ENCODE assay signal across 9 mouse cellular contexts in genomic region chr6:29024000-29024417, GRCm38 (mm10). TPM values are rescaled to one million over a fixed set of nuclear protein-coding genes. Genes with fewer than 3 reads are reported as not detected.
DNase-seq lines count a peak whose midpoint lies in the region; ATAC-seq and TF ChIP-seq lines count a peak whose summit lies in the region.
"Had no signal": no experiment of that assay in that cellular context is flagged by ENCODE, and none has a peak within 500 bp of the region (broad histone marks: within the 10 kb centered on the region; RNA-seq: fewer than 3 reads in every experiment).

No protein-coding gene starts in this region.

- H3K36me3 ChIP-seq in embryonic facial prominence, embryonic 12.5 days, result no peaks in the 10 kb centered on the region
- no peaks in the 10 kb centered on the region for H3K36me3 ChIP-seq in heart, embryonic 10.5 days
- H3K36me3 ChIP-seq in kidney, embryonic 15.5 days, result no peaks in the 10 kb centered on the region
- no peaks in the 10 kb centered on the region for H3K36me3 ChIP-seq in liver, postnatal 0 days (replicated peaks; ENCODE audit: insufficient read depth, low read length)
- no peaks in the 10 kb centered on the region for H3K36me3 ChIP-seq in neural tube, embryonic 13.5 days

- H3K9me3 ChIP-seq in embryonic facial prominence, embryonic 12.5 days, result no peaks in the 10 kb centered on the region
- no peaks in the 10 kb centered on the region for H3K9me3 ChIP-seq in heart, embryonic 10.5 days
- no peaks in the 10 kb centered on the region for H3K9me3 ChIP-seq in kidney, embryonic 15.5 days (replicated peaks)
- no peaks in the 10 kb centered on the region for H3K9me3 ChIP-seq in liver, postnatal 0 days (ENCODE audit: low read length)
- H3K9me3 ChIP-seq in neural tube, embryonic 13.5 days, result no peaks in the 10 kb centered on the region

- peak overlapping the region; percentile 18; the same call in 1 of the 2 replicates for H3K4me2 ChIP-seq in embryonic facial prominence, embryonic 12.5 days (replicated peaks)
- peak overlapping the region; percentile 22 for H3K4me2 ChIP-seq in kidney, embryonic 15.5 days
- H3K4me2 ChIP-seq in liver, postnatal 0 days (ENCODE audit: low read depth, low read length), result no peak overlapping the region
- H3K4me2 ChIP-seq in neural tube, embryonic 13.5 days, result peak overlapping the region; percentile 42

- H3K27ac ChIP-seq in embryonic facial prominence, embryonic 12.5 days, result no peak overlapping the region
- no peak overlapping the region for H3K27ac ChIP-seq in heart, embryonic 10.5 days
- no peak overlapping the region for H3K27ac ChIP-seq in kidney, embryonic 15.5 days
- no peak overlapping the region for H3K27ac ChIP-seq in liver, postnatal 0 days (ENCODE audit: low read depth)
- no peak overlapping the region for H3K27ac ChIP-seq in neural tube, embryonic 13.5 days (replicated peaks)

- 0 out of 2 replicates have a peak overlapping the region, but pooled peaks have one; percentile 27 for H3K9ac ChIP-seq in embryonic facial prominence, embryonic 12.5 days
- H3K9ac ChIP-seq in kidney, embryonic 15.5 days, result no peak overlapping the region
- H3K9ac ChIP-seq in liver, postnatal 0 days (replicated peaks), result no peak overlapping the region
- H3K9ac ChIP-seq in neural tube, embryonic 13.5 days, result peak overlapping the region; percentile 48; the same call in 1 of the 2 replicates

- peak; percentile 97 for TF ChIP-seq CTCF in liver, postnatal 0 days (IDR thresholded peaks at IDR 0.05; ENCODE audit: low read depth)

- peak; percentile 13 to 25 for DNase-seq in CD8-positive naive resting alpha-beta T cell, adult 2 months (ENCODE audit: low read depth in 2 of 2, low spot score in 2 of 2)
- peak; percentile 80 for DNase-seq in adrenal gland, postnatal 25 days
- DNase-seq in heart, embryonic 10.5 days (ENCODE audit: low spot score), result peak; percentile 88
- DNase-seq in liver, postnatal 0 days, result peak; percentile 76
- peak; percentile 23 to 25 for DNase-seq in thymus, adult 18-20 months

- H3K27me3 ChIP-seq in embryonic facial prominence, embryonic 12.5 days, result peaks cover 24% of the 10 kb centered on the region
- peaks cover 82% of the 10 kb centered on the region for H3K27me3 ChIP-seq in heart, embryonic 10.5 days (ENCODE audit: insufficient read depth, poor library complexity, severe bottlenecking)
- H3K27me3 ChIP-seq in kidney, embryonic 15.5 days, result peaks cover 35% of the 10 kb centered on the region
- H3K27me3 ChIP-seq in liver, postnatal 0 days (ENCODE audit: insufficient read depth, low read length), result peaks cover 8% of the 10 kb centered on the region
- H3K27me3 ChIP-seq in neural tube, embryonic 13.5 days, result peaks cover 40% of the 10 kb centered on the region

- no peaks in the 10 kb centered on the region for H3K4me1 ChIP-seq in embryonic facial prominence, embryonic 12.5 days
- peaks cover 4% of the 10 kb centered on the region; the same call in 1 of the 2 replicates for H3K4me1 ChIP-seq in heart, embryonic 10.5 days
- peaks cover 27% of the 10 kb centered on the region; the same call in 1 of the 2 replicates for H3K4me1 ChIP-seq in kidney, embryonic 15.5 days
- H3K4me1 ChIP-seq in liver, postnatal 0 days (ENCODE audit: insufficient read depth), result no peaks in the 10 kb centered on the region; the same call in 1 of the 2 replicates
- peaks cover 7% of the 10 kb centered on the region for H3K4me1 ChIP-seq in neural tube, embryonic 13.5 days (replicated peaks)

- no peak for TF ChIP-seq EP300 in liver, postnatal 0 days (IDR thresholded peaks at IDR 0.05; ENCODE audit: low read depth)

- 8% methylated on average over 16 of the region's 16 CpGs for WGBS in embryonic facial prominence, embryonic 12.5 days
- 4% methylated on average over 16 of the region's 16 CpGs for WGBS in heart, embryonic 10.5 days
- 7% methylated on average over 16 of the region's 16 CpGs for WGBS in kidney, embryonic 15.5 days
- WGBS in liver, postnatal 0 days (ENCODE audit: insufficient replicate concordance), result 8% methylated on average over 16 of the region's 16 CpGs
- 5% methylated on average over 16 of the region's 16 CpGs for WGBS in neural tube, embryonic 13.5 days

- ATAC-seq in embryonic facial prominence, embryonic 12.5 days (ENCODE audit: insufficient number of reproducible peaks, insufficient read depth, low FRiP score, low TSS enrichment), result peak; percentile 80
- peak; percentile 59 for ATAC-seq in kidney, embryonic 15.5 days (replicated peaks; ENCODE audit: low FRiP score)
- ATAC-seq in liver, postnatal 0 days, result peak; percentile 57
- ATAC-seq in neural tube, embryonic 13.5 days (ENCODE audit: low read depth), result peak; percentile 74

- H3K4me3 ChIP-seq in embryonic facial prominence, embryonic 12.5 days, result no peak overlapping the region
- H3K4me3 ChIP-seq in heart, embryonic 10.5 days, result peak overlapping the region; percentile 31; the same call in 1 of the 2 replicates
- H3K4me3 ChIP-seq in kidney, embryonic 15.5 days (replicated peaks), result no peak overlapping the region
- H3K4me3 ChIP-seq in liver, postnatal 0 days (ENCODE audit: low read depth, low read length), result no peak overlapping the region
- no peak overlapping the region for H3K4me3 ChIP-seq in neural tube, embryonic 13.5 days

RNA-seq across cellular contexts. Expression of gene Lep, which starts 36.0 kb away (rescaled TPM):
- 3.0 and 6.3 TPM in 2 replicates for total RNA-seq in adrenal gland, postnatal 25 days (2021)
- not detected in 2 replicates for polyA plus RNA-seq in embryonic facial prominence, embryonic 12.5 days (2016; fragmentation: Nextera tagmentation; extraction: Ambion mirVana)
- polyA plus RNA-seq in heart, embryonic 10.5 days (2016; fragmentation: Nextera tagmentation; extraction: Ambion mirVana), result not detected in 2 replicates
- not detected in 2 replicates for polyA plus RNA-seq in kidney, embryonic 15.5 days (2015; fragmentation: Nextera tagmentation; extraction: Ambion mirVana)
- polyA plus RNA-seq in liver, postnatal 0 days (2015; fragmentation: Nextera tagmentation; extraction: Ambion mirVana), result not detected in 2 replicates
- not detected in 2 replicates for polyA plus RNA-seq in neural tube, embryonic 13.5 days (2015; fragmentation: Nextera tagmentation; extraction: Ambion mirVana)
- total RNA-seq: layer of hippocampus, adult 8-10 months had no signal

Comparison
In these comparisons a context has a peak if more than half of its experiments do, and no peak if none do; other contexts are left out.
1. DNase-seq: peak in every context shown above with its lines; median percentile 88 in heart, embryonic 10.5 days; 80 in adrenal gland, postnatal 25 days; 76 in liver, postnatal 0 days; 24 in thymus, adult 18-20 months; 19 in CD8-positive naive resting alpha-beta T cell, adult 2 months.
2. H3K9ac ChIP-seq: peak in embryonic facial prominence, embryonic 12.5 days (single experiment) and neural tube, embryonic 13.5 days (single experiment); none in kidney, embryonic 15.5 days (single experiment) and liver, postnatal 0 days (single experiment).
3. Peak in every context shown above with its lines, with median percentiles within 50 percentile points of each other: ATAC-seq.